Mouse (Mus musculus) liver, adult (tissue): ENCODE measurements around the gene Gm14308.
"Not testable (repeated sequence)": the region's sequence is repeated elsewhere in the genome, so short reads cannot be mapped to it uniquely, and the experiment has no call there.

Experiments
- GATA4 ChIP-seq: IDR thresholded peaks from 2 replicates; pipeline ENCODE4 v1.6.1; 2014; ENCODE audit warnings: mild to moderate bottlenecking, low read length; ENCODE audit not compliant: insufficient replicate concordance

Gene Gm14308

GRCm38 (mm10) chr2:176636244-176636643, at the start of gene Gm14308:
Gene Gm14308, minus strand, starts transcription at chr2:176636344.
- TF ChIP-seq GATA4: not testable (repeated sequence)

DNA sequence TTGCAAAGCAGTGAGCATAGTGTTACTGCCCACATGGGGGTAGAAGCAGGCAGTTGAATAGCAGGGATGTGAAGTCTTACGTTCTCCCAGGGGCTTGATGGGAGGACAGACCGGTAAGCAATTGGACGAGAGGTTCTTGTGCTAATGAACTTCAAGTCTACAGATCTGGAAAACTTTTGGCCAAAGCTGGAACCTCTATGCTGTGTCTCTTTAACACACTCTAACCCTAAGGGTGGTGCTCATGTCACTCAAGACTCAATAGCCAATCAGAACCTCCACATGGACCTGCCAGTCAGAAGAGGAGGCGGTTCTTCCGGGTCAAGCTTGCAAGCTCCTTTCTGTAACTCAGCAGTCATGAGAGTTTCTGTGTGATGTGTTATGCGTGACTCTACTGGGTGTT, 34.1 kb upstream of the Gm14308 start, which contains the start of gene Zfp973:
Gene Zfp973 (plus strand): TSS at position 301 of the 400 bp plus-strand sequence.
- TF ChIP-seq GATA4: not testable (repeated sequence)
